In genomic region chr6:137144958-137145535, GRCm38 (mm10) we compare ENCODE assay signal across 13 mouse cellular contexts. TPM values are rescaled to one million over a fixed set of nuclear protein-coding genes. Genes with fewer than 3 reads are reported as not detected.
DNase-seq lines count a peak whose midpoint lies in the region; ATAC-seq lines count a peak whose summit lies in the region.
"Had no signal": no experiment of that assay in that cellular context is flagged by ENCODE, and none has a peak within 500 bp of the region (broad histone marks: within the 10 kb centered on the region; RNA-seq: fewer than 3 reads in every experiment).

No protein-coding gene starts in this region.

- DNase-seq in heart, postnatal 36 days = no peak
- peak; percentile 12 to 15 for DNase-seq in right cerebral cortex, adult 2 months (ENCODE audit: low spot score in 2 of 2)
- DNase-seq in right cerebral cortex, postnatal 36 days (ENCODE audit: low spot score in 2 of 2) = no peak
- DNase-seq in liver, embryonic 13.5 days = no peak
- no peak for DNase-seq in urinary bladder, postnatal 10 days (ENCODE audit: low spot score)
- DNase-seq in cerebellum, adult 11-12 months = no peak
- DNase-seq: cerebellum, postnatal 25 days; thymus, postnatal 25 days had no signal

- 0 out of 4 replicates have a peak overlapping the region, but pooled peaks have one; percentile 3 to 33 for H3K27ac ChIP-seq in heart, embryonic 14.5 days (replicated peaks in 1 of 2; ENCODE audit: control insufficient read depth in 1 of 2, insufficient read depth in 1 of 2, low read depth in 2 of 2, low read length in 2 of 2)
- peak overlapping the region; percentile 29 for H3K27ac ChIP-seq in liver, embryonic 13.5 days
- H3K27ac ChIP-seq: forebrain, embryonic 10.5 days; hindbrain, embryonic 15.5 days had no signal

- no peak overlapping the region for H3K4me3 ChIP-seq in heart, embryonic 14.5 days (ENCODE audit: control insufficient read depth in 1 of 2, insufficient read depth in 1 of 2, low read depth in 1 of 2, low read length in 2 of 2)
- no peak overlapping the region for H3K4me3 ChIP-seq in liver, embryonic 13.5 days (replicated peaks)
- H3K4me3 ChIP-seq: forebrain, embryonic 10.5 days; hindbrain, embryonic 15.5 days had no signal

- intact Hi-C loops in heart, postnatal 36 days (cut with DNase I) = no loop called here

- peaks cover 19 to 31% of the 10 kb centered on the region in 2 experiments for H3K4me1 ChIP-seq in heart, embryonic 14.5 days (ENCODE audit: control insufficient read depth in 2 of 2, insufficient read depth in 2 of 2, low read length in 2 of 2)
- 0 out of 2 replicates have a peak, but pooled peaks cover 3% of the 10 kb centered on the region for H3K4me1 ChIP-seq in liver, embryonic 13.5 days (replicated peaks)

- no peaks in the 10 kb centered on the region for H3K9me3 ChIP-seq in heart, embryonic 14.5 days (ENCODE audit: control insufficient read depth, low read length)
- H3K9me3 ChIP-seq in liver, embryonic 13.5 days (replicated peaks) = no peaks in the 10 kb centered on the region
- H3K9me3 ChIP-seq: hindbrain, embryonic 15.5 days had no signal

- no peaks in the 10 kb centered on the region for H3K27me3 ChIP-seq in heart, embryonic 14.5 days (ENCODE audit: control insufficient read depth, insufficient read depth, low read length)
- no peaks in the 10 kb centered on the region for H3K27me3 ChIP-seq in liver, embryonic 13.5 days
- H3K27me3 ChIP-seq: hindbrain, embryonic 15.5 days had no signal

- ATAC-seq in heart, embryonic 14.5 days (ENCODE audit: insufficient number of reproducible peaks, insufficient read depth, low FRiP score, low read depth) = 0 out of 2 replicates have a peak, but pooled peaks have one; percentile 25
- 0 out of 2 replicates have a peak, but pooled peaks have one; percentile 28 for ATAC-seq in liver, embryonic 13.5 days (ENCODE audit: low read depth)
- no peak for ATAC-seq in megakaryocyte, adult 5-6 weeks (ENCODE audit: poor library complexity, severe bottlenecking)
- ATAC-seq: midbrain, embryonic 16.5 days had no signal

- peak overlapping the region; percentile 32 for H3K4me2 ChIP-seq in heart, embryonic 14.5 days (ENCODE audit: low read length)
- H3K4me2 ChIP-seq in liver, embryonic 13.5 days = no peak overlapping the region
- H3K4me2 ChIP-seq: hindbrain, embryonic 15.5 days had no signal

- WGBS in heart, embryonic 14.5 days = 19% methylated on average over 11 of the region's 11 CpGs
- 51% methylated on average over 11 of the region's 11 CpGs for WGBS in liver, embryonic 13.5 days (ENCODE audit: insufficient replicate concordance)

- H3K9ac ChIP-seq in heart, embryonic 14.5 days (ENCODE audit: low read length) = 0 out of 2 replicates have a peak overlapping the region, but pooled peaks have one; percentile 11
- H3K9ac ChIP-seq in liver, embryonic 13.5 days = no peak overlapping the region
- H3K9ac ChIP-seq: hindbrain, embryonic 15.5 days had no signal

- no peaks in the 10 kb centered on the region for H3K36me3 ChIP-seq in heart, embryonic 14.5 days (ENCODE audit: control insufficient read depth, insufficient read depth, low read length)
- H3K36me3 ChIP-seq in liver, embryonic 13.5 days = no peaks in the 10 kb centered on the region
- H3K36me3 ChIP-seq: forebrain, embryonic 10.5 days; hindbrain, embryonic 15.5 days had no signal

RNA-seq across cellular contexts. Expression of gene Rerg, which starts 25.2 kb away (rescaled TPM):
- 4.4 and 5.4 TPM in 2 replicates for polyA plus RNA-seq in heart, embryonic 14.5 days (2014; fragmentation: Nextera tagmentation; extraction: Ambion mirVana)
- total RNA-seq in heart, postnatal 36 days (2021) = 1 to 10 TPM; 3.6 to 4.1 TPM
- polyA plus RNA-seq in liver, embryonic 13.5 days (2015; fragmentation: Nextera tagmentation; extraction: Ambion mirVana) = 2.5 and 3.3 TPM in 2 replicates
- total RNA-seq in megakaryocyte, adult 5-6 weeks (2015) = not detected in 2 replicates
- not detected in 2 replicates for total RNA-seq in megakaryocyte, adult 5-6 weeks (2017)

Comparison
In these comparisons a context has a peak if more than half of its experiments do, and no peak if none do; other contexts are left out.
1. DNase-seq: peak in right cerebral cortex, adult 2 months (2 of 2); none in heart, postnatal 36 days (0 of 2), right cerebral cortex, postnatal 36 days (0 of 2), liver, embryonic 13.5 days (single experiment), urinary bladder, postnatal 10 days (single experiment) and cerebellum, adult 11-12 months (single experiment).
2. RNA of gene Rerg, which starts 25.2 kb away (total RNA-seq): 3.6 to 4.1 TPM in heart, postnatal 36 days; not detected in megakaryocyte, adult 5-6 weeks; every median in the first group is over 4 times any median in the second.